Mouse (Mus musculus): ENCODE measurements at regions not wholly inside any gene's neighbourhood (a gene's known extent, or its start where the extent isn't known, plus 50 kb on each side); places are given as distances from the start of the nearest gene placed in this dataset.

DNA sequence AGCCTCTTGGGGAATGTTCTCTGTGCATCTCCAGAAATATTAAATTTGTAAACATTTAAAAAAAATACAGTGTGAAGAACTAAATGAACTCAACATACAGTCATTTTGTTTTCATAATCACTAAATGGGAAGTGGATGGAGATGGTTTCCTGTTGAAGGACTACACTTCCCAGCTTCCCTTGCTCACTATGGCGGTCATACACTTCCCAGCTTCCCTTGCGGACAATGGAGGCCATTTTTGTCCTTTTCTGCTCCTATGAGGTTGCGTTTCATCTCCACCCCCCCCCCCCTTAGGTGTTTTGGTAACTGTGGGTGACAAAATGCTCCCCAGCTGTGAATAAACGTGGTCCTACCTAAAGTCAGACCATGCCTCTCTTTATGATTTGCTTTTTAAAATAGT is 119.2 kb downstream of the Tex29 start:
- Histone ChIP-seq H3K27me3 (ENCODE audit: control insufficient read depth, insufficient read depth, low read length) (no peaks in the 10 kb centered on the region), H3K9ac (replicated peaks; ENCODE audit: low read length) (no peak overlapping the region), H3K27ac (replicated peaks; ENCODE audit: low read depth, low read length) (no peak overlapping the region), H3K4me1 (ENCODE audit: control insufficient read depth, insufficient read depth, low read length) (no peaks in the 10 kb centered on the region), H3K4me2 (ENCODE audit: low read depth, low read length) (no peak overlapping the region), H3K36me3 (replicated peaks; ENCODE audit: control insufficient read depth, insufficient read depth, low read depth, low read length) (no peaks in the 10 kb centered on the region), H3K9me3 (replicated peaks; ENCODE audit: control insufficient read depth, low read length) (no peaks in the 10 kb centered on the region), H3K4me3 (ENCODE audit: low read depth, low read length) (no peak overlapping the region)
- ATAC-seq (replicated peaks; ENCODE audit: insufficient number of reproducible peaks, low FRiP score, low TSS enrichment, low read depth) (no peak), DNase-seq (ENCODE audit: low spot score) (peak; percentile 7)
- WGBS, result 77% methylated on average over 4 of the region's 4 CpGs

DNA sequence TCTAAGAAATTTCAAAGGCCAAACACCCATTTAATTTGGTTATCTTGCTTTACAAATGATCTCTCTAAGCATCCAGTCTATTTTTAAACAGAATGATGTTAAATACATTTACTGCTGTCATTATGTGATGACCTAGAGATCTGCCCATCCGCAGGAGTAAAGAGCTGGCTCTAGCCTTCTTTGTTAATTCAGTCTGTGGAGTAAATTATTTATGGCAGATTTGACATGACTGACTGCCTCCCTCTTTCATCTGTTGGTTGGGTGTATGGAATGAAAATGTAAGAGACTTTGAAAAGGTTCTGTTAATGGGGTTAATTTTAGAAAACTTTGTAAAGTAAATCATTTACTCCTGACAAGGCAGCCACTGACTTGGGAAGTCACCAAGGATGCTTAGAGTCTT is 123.3 kb downstream of the Tex29 start:
- 89% methylated on average over 1 of the region's 1 CpGs for WGBS
- H3K4me2 ChIP-seq (ENCODE audit: low read depth, low read length), result no peak overlapping the region
- H3K4me3 ChIP-seq (ENCODE audit: low read depth, low read length), result no peak overlapping the region
- no peaks in the 10 kb centered on the region for H3K9me3 ChIP-seq (replicated peaks; ENCODE audit: control insufficient read depth, low read length)
- no peaks in the 10 kb centered on the region for H3K27me3 ChIP-seq (ENCODE audit: control insufficient read depth, insufficient read depth, low read length)
- no peak overlapping the region for H3K9ac ChIP-seq (replicated peaks; ENCODE audit: low read length)
- no peak overlapping the region for H3K27ac ChIP-seq (replicated peaks; ENCODE audit: low read depth, low read length)
- no peak for DNase-seq (ENCODE audit: low spot score)
- no peaks in the 10 kb centered on the region for H3K36me3 ChIP-seq (replicated peaks; ENCODE audit: control insufficient read depth, insufficient read depth, low read depth, low read length)
- ATAC-seq (replicated peaks; ENCODE audit: insufficient number of reproducible peaks, low FRiP score, low TSS enrichment, low read depth), result no peak
- no peaks in the 10 kb centered on the region for H3K4me1 ChIP-seq (ENCODE audit: control insufficient read depth, insufficient read depth, low read length)

DNA sequence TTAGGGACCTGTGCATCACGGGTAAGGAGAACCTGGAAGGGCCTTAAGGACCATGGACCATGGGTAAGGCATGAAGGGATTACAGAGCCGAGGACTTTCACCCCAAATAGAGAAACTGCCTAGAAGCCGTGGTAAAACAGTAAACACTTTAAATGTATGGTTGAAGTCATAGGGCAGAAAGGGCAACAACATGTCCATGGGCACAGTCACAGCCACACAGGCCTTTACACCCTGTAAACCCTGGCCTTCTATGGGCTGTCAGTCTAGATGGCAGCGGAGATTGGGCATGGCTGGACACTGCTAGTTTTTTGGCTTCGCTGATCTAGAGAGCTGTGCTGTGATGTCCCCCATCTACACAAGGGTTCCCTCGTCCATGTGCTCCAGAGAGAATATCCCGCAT is 127.4 kb downstream of the Tex29 start:
- no peak overlapping the region for H3K27ac ChIP-seq (replicated peaks; ENCODE audit: low read depth, low read length)
- H3K36me3 ChIP-seq (replicated peaks; ENCODE audit: control insufficient read depth, insufficient read depth, low read depth, low read length), result no peaks in the 10 kb centered on the region
- no peaks in the 10 kb centered on the region for H3K9me3 ChIP-seq (replicated peaks; ENCODE audit: control insufficient read depth, low read length)
- no peak overlapping the region for H3K4me3 ChIP-seq (ENCODE audit: low read depth, low read length)
- DNase-seq (ENCODE audit: low spot score) (no peak), ATAC-seq (replicated peaks; ENCODE audit: insufficient number of reproducible peaks, low FRiP score, low TSS enrichment, low read depth) (no peak)
- no peak overlapping the region for H3K9ac ChIP-seq (replicated peaks; ENCODE audit: low read length)
- no peaks in the 10 kb centered on the region for H3K4me1 ChIP-seq (ENCODE audit: control insufficient read depth, insufficient read depth, low read length)
- no peak overlapping the region for H3K4me2 ChIP-seq (ENCODE audit: low read depth, low read length)
- 83% methylated on average over 7 of the region's 7 CpGs for WGBS
- H3K27me3 ChIP-seq (ENCODE audit: control insufficient read depth, insufficient read depth, low read length), result no peaks in the 10 kb centered on the region

DNA sequence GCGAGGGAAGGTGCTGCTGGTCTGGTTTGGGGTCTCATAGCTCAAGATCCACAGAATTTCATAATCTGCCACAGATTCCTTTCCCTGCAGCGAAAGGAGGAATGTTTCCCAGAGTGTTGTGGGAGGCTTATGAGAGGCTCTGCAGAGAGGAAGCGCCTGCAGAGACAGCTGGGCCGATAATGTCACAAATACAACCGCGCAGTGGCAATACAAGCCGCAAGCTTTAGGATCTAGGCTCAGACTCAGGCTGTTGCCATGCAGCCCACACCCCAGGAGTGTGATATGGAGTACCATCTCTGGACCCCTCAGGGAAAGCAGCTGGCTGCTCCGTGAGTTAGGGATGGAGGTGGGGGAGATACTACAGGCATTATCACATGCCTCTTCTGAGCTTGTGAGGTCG is 130.2 kb downstream of the Tex29 start:
- H3K36me3 ChIP-seq (replicated peaks; ENCODE audit: control insufficient read depth, insufficient read depth, low read depth, low read length), result no peaks in the 10 kb centered on the region
- DNase-seq (ENCODE audit: low spot score), result no peak
- no peaks in the 10 kb centered on the region for H3K4me1 ChIP-seq (ENCODE audit: control insufficient read depth, insufficient read depth, low read length)
- H3K27me3 ChIP-seq (ENCODE audit: control insufficient read depth, insufficient read depth, low read length), result no peaks in the 10 kb centered on the region
- no peak for ATAC-seq (replicated peaks; ENCODE audit: insufficient number of reproducible peaks, low FRiP score, low TSS enrichment, low read depth)
- H3K9ac ChIP-seq (replicated peaks; ENCODE audit: low read length), result no peak overlapping the region
- no peaks in the 10 kb centered on the region for H3K9me3 ChIP-seq (replicated peaks; ENCODE audit: control insufficient read depth, low read length)
- 87% methylated on average over 9 of the region's 9 CpGs for WGBS
- H3K4me3 ChIP-seq (ENCODE audit: low read depth, low read length), result no peak overlapping the region
- H3K4me2 ChIP-seq (ENCODE audit: low read depth, low read length), result no peak overlapping the region
- H3K27ac ChIP-seq (replicated peaks; ENCODE audit: low read depth, low read length), result no peak overlapping the region

DNA sequence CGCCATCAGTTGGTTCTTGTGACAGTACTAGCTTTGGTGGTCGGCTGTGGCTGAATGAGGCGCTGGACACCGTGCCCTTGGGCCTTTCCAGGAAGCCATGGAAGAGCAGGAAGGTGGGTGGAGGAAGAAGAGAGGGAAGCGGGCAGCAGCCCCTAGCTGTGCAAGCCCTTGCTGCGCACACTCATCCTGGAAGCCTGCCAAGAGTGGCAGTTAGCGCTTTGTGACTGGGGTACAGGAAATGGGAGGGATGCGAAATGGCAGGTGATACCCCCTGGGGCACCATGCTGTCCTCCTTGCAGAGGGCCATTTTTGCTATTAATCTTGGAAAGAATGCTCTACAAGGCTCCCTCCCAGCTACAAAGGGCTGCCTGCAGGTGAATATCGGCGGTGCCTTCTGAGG is 133.2 kb downstream of the Tex29 start:
- Histone ChIP-seq H3K27me3 (ENCODE audit: control insufficient read depth, insufficient read depth, low read length) (no peaks in the 10 kb centered on the region), H3K27ac (replicated peaks; ENCODE audit: low read depth, low read length) (no peak overlapping the region), H3K9ac (replicated peaks; ENCODE audit: low read length) (no peak overlapping the region), H3K9me3 (replicated peaks; ENCODE audit: control insufficient read depth, low read length) (no peaks in the 10 kb centered on the region), H3K4me1 (ENCODE audit: control insufficient read depth, insufficient read depth, low read length) (no peaks in the 10 kb centered on the region), H3K36me3 (replicated peaks; ENCODE audit: control insufficient read depth, insufficient read depth, low read depth, low read length) (no peaks in the 10 kb centered on the region), H3K4me3 (ENCODE audit: low read depth, low read length) (no peak overlapping the region), H3K4me2 (ENCODE audit: low read depth, low read length) (no peak overlapping the region)
- DNase-seq (ENCODE audit: low spot score) (no peak), ATAC-seq (replicated peaks; ENCODE audit: insufficient number of reproducible peaks, low FRiP score, low TSS enrichment, low read depth) (no peak)
- WGBS, result 69% methylated on average over 10 of the region's 10 CpGs

DNA sequence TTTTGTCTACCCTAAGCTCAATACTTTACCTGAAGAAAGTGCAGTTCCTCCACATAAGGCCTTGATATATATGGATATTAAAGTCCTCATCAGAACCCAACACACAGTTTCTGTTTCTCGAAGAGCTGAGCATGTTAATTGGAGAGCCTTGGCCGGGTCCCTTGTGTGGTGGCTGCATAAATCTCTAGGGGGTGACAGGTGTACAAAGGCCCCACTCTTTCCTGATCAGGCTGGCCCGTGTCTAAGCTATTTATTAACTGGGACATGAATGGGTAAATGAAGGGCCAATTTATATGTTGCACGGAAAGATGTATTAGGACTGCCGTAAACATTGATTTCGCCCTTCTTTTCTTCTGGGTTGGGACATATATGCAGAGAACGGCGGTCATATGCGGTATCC is 136.8 kb downstream of the Tex29 start:
- 82% methylated on average over 9 of the region's 9 CpGs for WGBS
- Histone ChIP-seq H3K9ac (replicated peaks; ENCODE audit: low read length) (no peak overlapping the region), H3K36me3 (replicated peaks; ENCODE audit: control insufficient read depth, insufficient read depth, low read depth, low read length) (no peaks in the 10 kb centered on the region), H3K27ac (replicated peaks; ENCODE audit: low read depth, low read length) (no peak overlapping the region), H3K4me2 (ENCODE audit: low read depth, low read length) (no peak overlapping the region), H3K4me3 (ENCODE audit: low read depth, low read length) (no peak overlapping the region), H3K4me1 (ENCODE audit: control insufficient read depth, insufficient read depth, low read length) (no peaks in the 10 kb centered on the region), H3K27me3 (ENCODE audit: control insufficient read depth, insufficient read depth, low read length) (no peaks in the 10 kb centered on the region), H3K9me3 (replicated peaks; ENCODE audit: control insufficient read depth, low read length) (no peaks in the 10 kb centered on the region)
- no peak for DNase-seq (ENCODE audit: low spot score)
- no peak for ATAC-seq (replicated peaks; ENCODE audit: insufficient number of reproducible peaks, low FRiP score, low TSS enrichment, low read depth)

DNA sequence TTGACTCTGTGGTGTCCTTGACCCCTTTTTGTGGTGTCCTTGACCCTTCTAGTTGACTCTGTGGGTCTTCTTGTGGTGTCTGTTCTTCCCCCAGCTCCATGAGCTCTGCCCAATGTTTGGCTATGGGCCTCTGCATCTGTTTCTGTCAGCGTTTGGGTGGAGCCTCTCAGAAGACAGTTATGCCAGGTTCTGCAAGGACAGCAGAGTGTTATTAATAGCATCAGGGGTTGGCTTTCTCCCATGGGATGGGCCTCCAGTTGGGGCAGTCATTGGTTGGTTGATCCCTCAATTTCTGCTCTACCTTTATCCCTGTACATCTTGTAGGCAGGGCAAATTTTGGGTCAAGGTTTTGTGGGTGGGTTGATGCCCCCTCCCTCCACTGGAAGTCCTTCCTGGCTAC is 138.8 kb downstream of the Tex29 start:
- H3K4me2 ChIP-seq (ENCODE audit: low read depth, low read length), result no peak overlapping the region
- no peaks in the 10 kb centered on the region for H3K36me3 ChIP-seq (replicated peaks; ENCODE audit: control insufficient read depth, insufficient read depth, low read depth, low read length)
- no peaks in the 10 kb centered on the region for H3K27me3 ChIP-seq (ENCODE audit: control insufficient read depth, insufficient read depth, low read length)
- no peak overlapping the region for H3K9ac ChIP-seq (replicated peaks; ENCODE audit: low read length)
- H3K4me3 ChIP-seq (ENCODE audit: low read depth, low read length), result no peak overlapping the region
- no peaks in the 10 kb centered on the region for H3K4me1 ChIP-seq (ENCODE audit: control insufficient read depth, insufficient read depth, low read length)
- no peaks in the 10 kb centered on the region for H3K9me3 ChIP-seq (replicated peaks; ENCODE audit: control insufficient read depth, low read length)
- ATAC-seq (replicated peaks; ENCODE audit: insufficient number of reproducible peaks, low FRiP score, low TSS enrichment, low read depth) (no peak), DNase-seq (ENCODE audit: low spot score) (no peak)
- H3K27ac ChIP-seq (replicated peaks; ENCODE audit: low read depth, low read length), result no peak overlapping the region
- WGBS, result 73% methylated on average over 1 of the region's 1 CpGs

DNA sequence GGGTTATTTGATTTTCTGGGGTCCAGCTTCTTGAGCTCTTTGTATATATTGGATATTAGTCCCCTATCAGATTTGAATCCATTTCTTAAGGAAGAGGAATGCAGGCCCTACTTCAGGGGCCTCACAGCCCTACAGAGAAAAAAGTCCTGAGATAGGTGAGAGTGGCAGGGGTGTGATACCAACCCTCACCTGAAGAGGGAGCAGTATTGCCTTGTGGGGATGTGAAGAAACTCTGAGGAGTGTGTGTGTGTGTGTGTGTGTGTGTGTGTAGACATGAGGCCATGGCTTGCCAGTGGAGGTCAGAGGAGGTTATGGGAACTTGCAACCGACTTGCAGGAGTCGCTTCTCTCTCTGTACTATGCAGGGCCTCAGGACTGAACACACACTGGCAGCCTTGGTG is 141.2 kb downstream of the Tex29 start:
- H3K27me3 ChIP-seq (ENCODE audit: control insufficient read depth, insufficient read depth, low read length), result no peaks in the 10 kb centered on the region
- H3K9ac ChIP-seq (replicated peaks; ENCODE audit: low read length), result no peak overlapping the region
- no peak overlapping the region for H3K4me3 ChIP-seq (ENCODE audit: low read depth, low read length)
- H3K4me2 ChIP-seq (ENCODE audit: low read depth, low read length), result no peak overlapping the region
- H3K4me1 ChIP-seq (ENCODE audit: control insufficient read depth, insufficient read depth, low read length), result no peaks in the 10 kb centered on the region
- no peaks in the 10 kb centered on the region for H3K9me3 ChIP-seq (replicated peaks; ENCODE audit: control insufficient read depth, low read length)
- H3K36me3 ChIP-seq (replicated peaks; ENCODE audit: control insufficient read depth, insufficient read depth, low read depth, low read length), result no peaks in the 10 kb centered on the region
- H3K27ac ChIP-seq (replicated peaks; ENCODE audit: low read depth, low read length), result no peak overlapping the region
- whole genome bisulfite sequencing, result 87% methylated on average over 2 of the region's 2 CpGs
- peak; percentile 35 for DNase-seq (ENCODE audit: low spot score)
- ATAC-seq (replicated peaks; ENCODE audit: insufficient number of reproducible peaks, low FRiP score, low TSS enrichment, low read depth), result no peak

DNA sequence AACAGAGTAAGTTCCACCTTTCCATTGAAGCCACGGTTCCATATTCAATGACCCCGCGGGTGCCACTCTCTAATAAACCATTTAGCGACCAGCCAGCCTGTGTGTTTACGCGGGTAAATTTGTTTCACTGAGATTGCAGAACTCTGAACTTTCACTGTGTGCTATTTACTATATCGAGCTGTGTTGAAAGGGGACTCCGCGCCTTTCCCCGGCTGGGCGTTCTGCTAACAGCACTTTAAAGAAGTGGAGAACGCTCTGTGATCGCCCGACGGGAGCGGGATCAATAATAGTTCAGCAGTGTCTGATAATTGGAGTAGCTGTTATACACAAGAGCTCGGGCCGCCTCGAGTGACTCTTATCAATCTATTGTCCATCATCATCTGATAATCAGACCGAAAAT is 149.8 kb downstream of the Tex29 start:
- ATAC-seq (replicated peaks; ENCODE audit: insufficient number of reproducible peaks, low FRiP score, low TSS enrichment, low read depth), result no peak
- H3K36me3 ChIP-seq (replicated peaks; ENCODE audit: control insufficient read depth, insufficient read depth, low read depth, low read length), result no peaks in the 10 kb centered on the region
- H3K9ac ChIP-seq (replicated peaks; ENCODE audit: low read length), result no peak overlapping the region
- 87% methylated on average over 20 of the region's 20 CpGs for WGBS
- no peak overlapping the region for H3K27ac ChIP-seq (replicated peaks; ENCODE audit: low read depth, low read length)
- H3K4me2 ChIP-seq (ENCODE audit: low read depth, low read length), result no peak overlapping the region
- H3K9me3 ChIP-seq (replicated peaks; ENCODE audit: control insufficient read depth, low read length), result no peaks in the 10 kb centered on the region
- no peak for DNase-seq (ENCODE audit: low spot score)
- no peak overlapping the region for H3K4me3 ChIP-seq (ENCODE audit: low read depth, low read length)
- no peaks in the 10 kb centered on the region for H3K4me1 ChIP-seq (ENCODE audit: control insufficient read depth, insufficient read depth, low read length)
- H3K27me3 ChIP-seq (ENCODE audit: control insufficient read depth, insufficient read depth, low read length), result no peaks in the 10 kb centered on the region
